Mouse (Mus musculus) lung, embryonic 14.5 days (tissue): ENCODE measurements around the gene Alyref. TPM values are rescaled to one million over a fixed set of nuclear protein-coding genes. Genes with fewer than 3 reads are reported as not detected.
A peak's percentile ranks its signal among the peaks of the same experiment; 100 is the strongest.

Source experiments
- ATAC-seq: fragments of 200-750 bp; cut with Nextera tagmentation; 2 replicates; pipeline ENCODE4 v1.8.0; 2017; ENCODE audit warnings: mild to moderate bottlenecking, moderate TSS enrichment, moderate library complexity; ENCODE audit not compliant: insufficient read depth
- DNase-seq: peaks from one replicate; pipeline ENCODE4 v3.0.0-alpha.2; 2015
- H3K27ac ChIP-seq: fragments of 300-500 bp; sonication (generic); 2 replicates; pipeline ENCODE4 v1.5.1; 2014; ENCODE audit warnings: low read depth, mild to moderate bottlenecking, moderate library complexity
- H3K27me3 ChIP-seq: fragments of 300-500 bp; sonication (generic); 2 replicates; pipeline ENCODE4 v1.6.1; 2014; ENCODE audit warnings: low read length, control low read depth; ENCODE audit not compliant: insufficient read depth
- H3K36me3 ChIP-seq: fragments of 300-500 bp; sonication (generic); 2 replicates; pipeline ENCODE4 v1.6.1; 2014; ENCODE audit warnings: control low read depth; ENCODE audit not compliant: insufficient read depth
- H3K4me1 ChIP-seq: fragments of 300-500 bp; sonication (generic); 2 replicates; pipeline ENCODE4 v1.6.1; 2014; ENCODE audit warnings: antibody characterized with exemption, control low read depth; ENCODE audit not compliant: insufficient read depth
- H3K4me2 ChIP-seq: fragments of 300-500 bp; sonication (generic); 2 replicates; pipeline ENCODE4 v1.6.1; 2014; ENCODE audit warnings: mild to moderate bottlenecking
- H3K4me3 ChIP-seq: fragments of 300-500 bp; sonication (generic); 2 replicates; pipeline ENCODE4 v1.5.1; 2014; ENCODE audit warnings: low read depth, low read length
- H3K9ac ChIP-seq: fragments of 300-500 bp; sonication (generic); 2 replicates; pipeline ENCODE4 v1.6.1; 2014
- H3K9me3 ChIP-seq: fragments of 300-500 bp; sonication (generic); 2 replicates; pipeline ENCODE4 v1.6.1; 2016; ENCODE audit warnings: low read depth, low read length, control low read depth
- CTCF ChIP-seq: IDR thresholded peaks from 2 replicates; pipeline ENCODE4 v1.5.1; 2016; ENCODE audit warnings: antibody characterized with exemption, low read depth
- WGBS: fragments of 180-500 bp; shearing (Covaris S2); extraction: QIAGEN DNeasy Blood & Tissue Kit; methylation state at CpG from one replicate; pipeline ENCODE4 v1.1.7; 2014; 5-methylcytosine and 5-hydroxymethylcytosine counted together
- polyA plus RNA-seq: library from polyadenylated mRNA; unstranded; fragments of >200 nt; fragmentation: Nextera tagmentation; extraction: Ambion mirVana; gene quantifications from 2 replicates; pipeline ENCODE4 v1.2.1, GENCODE M21; 2014

The Alyref gene
- polyA plus RNA-seq, 1 experiment from 2014 or later, result 617 TPM

DNA sequence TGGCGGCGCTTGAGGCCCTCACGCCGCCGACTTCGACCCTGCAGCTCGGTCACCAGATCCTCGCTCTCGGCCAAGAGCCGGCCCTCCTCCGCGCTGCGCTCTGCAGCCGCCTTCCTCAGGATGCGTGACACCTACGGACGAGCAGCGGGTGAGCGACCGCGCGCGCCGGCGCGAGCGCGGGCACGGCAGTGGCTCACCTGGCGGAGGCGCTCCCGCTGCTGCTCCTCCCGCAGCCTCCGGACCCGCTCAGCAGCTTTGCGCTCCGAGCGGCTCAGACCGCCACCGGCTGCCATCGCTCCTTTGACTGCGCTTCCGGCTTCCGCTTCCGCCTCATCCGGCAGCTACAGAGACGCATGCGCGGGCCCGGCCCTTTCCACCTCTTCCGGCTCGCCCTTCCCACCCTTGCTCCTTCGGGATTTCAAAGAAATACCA lies 26.5 kb upstream of the Alyref start:
- peak overlapping the region; percentile 96 for H3K4me3 ChIP-seq
- H3K36me3 ChIP-seq, result peaks cover 69% of the 10 kb centered on the region
- H3K4me2 ChIP-seq, result peak overlapping the region; percentile 99
- DNase-seq, result peak; percentile 94
- under 1% methylated on average over 53 of the region's 53 CpGs for WGBS
- H3K9me3 ChIP-seq, result no peaks in the 10 kb centered on the region
- ATAC-seq, result peak; percentile 82
- peak overlapping the region; percentile 77 for H3K27ac ChIP-seq
- H3K4me1 ChIP-seq, result peaks cover 3% of the 10 kb centered on the region
- peak overlapping the region; percentile 63 for H3K9ac ChIP-seq
- no peak for TF ChIP-seq CTCF
- no peaks in the 10 kb centered on the region for H3K27me3 ChIP-seq

DNA sequence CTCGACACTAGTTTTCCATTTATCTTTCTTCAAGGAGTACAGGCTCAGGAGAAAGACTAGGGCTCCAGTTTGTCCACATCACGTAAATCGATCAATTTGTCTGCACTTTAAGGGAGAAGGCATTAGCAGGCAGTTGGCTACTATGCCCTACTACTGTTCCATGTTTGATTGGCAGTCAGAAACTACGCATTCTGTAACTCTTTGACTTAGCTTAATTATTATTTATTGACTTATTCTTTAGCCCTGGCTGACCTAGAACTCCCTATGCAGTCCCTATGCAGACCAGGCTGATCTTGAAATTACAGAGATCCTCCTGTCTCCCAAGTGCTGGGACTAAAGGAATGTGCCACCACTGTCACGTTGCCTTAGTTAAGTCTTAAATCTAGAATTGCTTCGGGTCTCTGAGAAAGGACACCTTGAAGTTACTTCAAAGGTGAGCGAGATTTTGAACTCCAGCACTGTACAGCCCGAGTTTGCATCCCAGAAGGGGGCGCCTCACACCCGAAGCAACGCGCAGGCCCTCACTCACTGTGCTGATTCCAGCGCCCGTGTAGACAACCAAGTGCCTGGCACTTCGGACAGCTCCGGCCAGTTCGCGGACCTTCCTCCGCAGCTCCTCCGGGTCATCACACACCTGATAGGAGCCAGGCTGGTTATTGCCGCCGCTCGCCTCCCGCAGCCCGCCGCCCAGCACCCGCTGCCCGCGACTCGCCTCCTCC lies 26.0 kb upstream of the Alyref start:
- 11% methylated on average over 30 of the region's 30 CpGs for WGBS
- Histone ChIP-seq H3K4me3 (peak overlapping the region; percentile 96), H3K36me3 (peaks cover 66% of the 10 kb centered on the region), H3K27me3 (no peaks in the 10 kb centered on the region), H3K9me3 (no peaks in the 10 kb centered on the region), H3K4me2 (peak overlapping the region; percentile 99), H3K4me1 (peaks cover 3% of the 10 kb centered on the region; the same call in 1 of the 2 replicates), H3K9ac (peak overlapping the region; percentile 63), H3K27ac (peak overlapping the region; percentile 77)
- TF ChIP-seq CTCF, result peak; percentile 63
- ATAC-seq (peak; percentile 81), DNase-seq (peak; percentile 78)

DNA sequence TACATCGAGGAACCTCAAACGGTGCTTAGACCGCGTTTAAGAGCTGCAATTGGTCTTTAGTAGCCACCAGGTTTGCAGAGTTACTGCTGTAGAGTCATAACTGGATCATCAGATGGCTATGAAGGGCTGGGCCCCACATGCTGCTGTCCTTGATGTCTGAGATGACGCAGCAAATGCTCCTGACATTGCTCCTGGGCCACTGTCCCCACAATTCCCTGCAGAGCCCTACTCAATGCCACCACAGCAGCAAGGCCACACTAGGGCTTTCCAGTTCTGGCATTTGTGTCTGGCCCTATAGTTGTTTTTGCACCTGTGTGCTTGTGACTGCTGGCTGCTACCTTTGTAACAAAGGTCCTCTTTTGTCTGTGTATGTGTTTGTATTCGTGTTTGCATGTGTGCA lies 24.6 kb upstream of the Alyref start:
- Histone ChIP-seq H3K4me1 (peaks cover 3% of the 10 kb centered on the region; the same call in 1 of the 2 replicates), H3K36me3 (peaks cover 67% of the 10 kb centered on the region), H3K4me2 (no peak overlapping the region), H3K9ac (no peak overlapping the region), H3K9me3 (no peaks in the 10 kb centered on the region), H3K27ac (no peak overlapping the region), H3K4me3 (no peak overlapping the region), H3K27me3 (no peaks in the 10 kb centered on the region)
- WGBS, result 89% methylated on average over 6 of the region's 6 CpGs
- DNase-seq (no peak), ATAC-seq (no peak)
- TF ChIP-seq CTCF, result no peak

DNA sequence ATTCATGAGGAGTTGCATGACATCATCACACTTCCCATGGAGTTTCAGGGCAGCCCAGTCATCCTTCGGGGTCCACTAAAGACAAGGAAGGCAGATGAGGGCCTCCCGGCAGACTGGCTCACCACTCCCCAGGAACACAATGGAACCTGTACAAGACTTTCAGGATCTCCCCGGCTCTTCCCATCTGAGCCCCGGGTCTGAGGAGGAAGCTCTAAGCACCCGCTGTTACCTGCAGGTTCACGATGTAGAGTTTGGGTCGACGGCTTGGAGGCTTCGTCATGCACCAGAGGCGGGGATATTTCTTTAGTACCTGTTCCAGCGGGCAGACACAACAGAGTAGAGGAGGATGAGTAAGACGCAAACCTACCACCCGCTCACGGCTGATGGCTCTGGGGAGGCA lies 22.0 kb upstream of the Alyref start:
- Histone ChIP-seq H3K27me3 (no peaks in the 10 kb centered on the region), H3K4me1 (peaks cover 6% of the 10 kb centered on the region; the same call in 1 of the 2 replicates), H3K4me2 (no peak overlapping the region), H3K4me3 (no peak overlapping the region), H3K27ac (no peak overlapping the region), H3K9me3 (no peaks in the 10 kb centered on the region), H3K9ac (no peak overlapping the region), H3K36me3 (peaks cover 61% of the 10 kb centered on the region)
- no peak for TF ChIP-seq CTCF
- ATAC-seq (no peak), DNase-seq (no peak)
- WGBS, result 90% methylated on average over 14 of the region's 14 CpGs

DNA sequence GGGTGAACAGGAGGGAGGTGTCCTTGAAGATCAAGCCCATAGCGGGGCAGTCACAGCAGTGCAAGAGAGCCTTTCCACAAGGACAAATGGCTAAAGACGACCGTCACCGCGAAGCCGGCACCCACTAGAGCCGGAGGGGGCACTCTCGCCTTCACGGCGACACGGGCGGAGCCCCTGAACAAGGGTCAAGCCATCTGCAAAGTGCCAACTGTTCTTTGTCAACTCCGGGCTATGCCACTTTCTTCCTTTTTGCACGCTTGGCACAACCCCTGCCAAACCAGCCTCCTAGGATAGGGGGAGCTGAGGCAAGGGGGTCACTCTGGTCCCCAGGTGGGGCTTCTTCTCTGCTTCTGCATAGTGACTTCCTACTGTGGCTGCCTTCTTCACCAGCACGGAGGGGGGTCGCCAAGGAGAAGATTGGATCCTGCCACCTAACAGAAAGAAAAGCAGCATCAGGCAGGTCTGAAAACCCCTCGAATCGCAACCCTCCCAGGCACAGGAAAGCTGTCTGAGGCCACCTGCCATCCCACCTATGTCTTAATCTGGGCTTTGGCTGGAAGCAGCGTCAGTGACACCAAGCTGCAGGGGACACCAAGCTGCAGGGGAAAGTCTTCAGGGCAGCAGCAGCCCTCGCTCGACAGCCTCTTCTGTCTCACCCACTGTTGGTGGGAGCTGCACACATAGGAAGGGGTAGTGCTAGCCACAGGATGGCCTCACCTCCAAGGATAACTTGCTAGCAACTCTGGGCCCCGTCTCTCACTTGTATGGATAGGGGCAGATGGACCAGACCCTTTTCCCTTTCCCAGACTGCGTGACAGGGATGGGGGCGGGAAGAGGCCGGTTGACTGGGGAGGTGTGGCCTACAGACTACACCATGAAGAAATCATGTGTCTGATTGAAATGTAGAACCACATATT lies 20.7 kb upstream of the Alyref start:
- no peaks in the 10 kb centered on the region for H3K9me3 ChIP-seq
- no peak overlapping the region for H3K9ac ChIP-seq
- H3K27ac ChIP-seq, result no peak overlapping the region
- no peaks in the 10 kb centered on the region for H3K27me3 ChIP-seq
- no peak for ATAC-seq
- H3K4me3 ChIP-seq, result no peak overlapping the region
- H3K4me2 ChIP-seq, result no peak overlapping the region
- no peak for DNase-seq
- peaks cover 4% of the 10 kb centered on the region; the same call in 1 of the 2 replicates for H3K4me1 ChIP-seq
- peaks cover 71% of the 10 kb centered on the region for H3K36me3 ChIP-seq
- 91% methylated on average over 25 of the region's 25 CpGs for WGBS
- no peak for TF ChIP-seq CTCF

DNA sequence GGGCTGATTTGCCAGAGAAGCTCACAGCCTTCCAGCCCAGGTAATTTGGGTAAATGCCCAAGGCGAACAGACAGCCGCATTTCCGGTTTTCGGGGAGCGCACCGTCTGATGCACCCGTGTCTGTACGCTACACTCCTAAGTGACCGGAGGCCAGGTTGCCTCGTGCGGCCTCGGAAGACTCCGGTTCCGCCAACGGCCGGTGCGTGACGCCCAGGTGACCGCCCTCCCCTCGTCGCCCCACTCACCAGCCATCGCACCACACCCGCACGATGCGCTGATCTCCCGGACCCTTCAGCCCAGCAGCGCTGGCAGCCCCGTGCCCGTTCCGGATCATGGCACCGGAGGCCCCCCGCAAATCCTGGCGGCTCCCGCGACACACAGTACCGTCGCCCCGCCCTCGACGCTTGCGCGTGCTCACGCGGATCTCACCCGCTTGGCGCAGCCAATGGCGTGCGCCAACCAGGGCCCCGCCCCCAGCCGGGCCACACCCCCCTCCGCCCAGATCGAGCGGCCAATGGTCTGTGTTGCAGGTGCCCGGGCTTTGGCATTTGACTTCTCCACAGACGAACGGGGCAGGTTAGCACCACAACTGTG lies 19.5 kb upstream of the Alyref start, which contains the start of gene Pcyt2:
Gene Pcyt2 (minus strand): TSS at position 418 of the 594 bp plus-strand sequence.
- WGBS, result under 1% methylated on average over 56 of the region's 56 CpGs
- ATAC-seq, result peak; percentile 93

More for the DNA sequence above, 19.5 kb upstream of the Alyref start, which contains the start of gene Pcyt2:
- Histone ChIP-seq H3K27me3 (no peaks in the 10 kb centered on the region), H3K36me3 (peaks cover 71% of the 10 kb centered on the region), H3K9ac (peak within 1 kb of the TSS; percentile 74), H3K9me3 (no peaks in the 10 kb centered on the region), H3K4me1 (peaks cover 4% of the 10 kb centered on the region; the same call in 1 of the 2 replicates), H3K27ac (peak within 1 kb of the TSS; percentile 42; the same call in 1 of the 2 replicates), H3K4me2 (peak within 1 kb of the TSS; percentile 92), H3K4me3 (peak within 1 kb of the TSS; percentile 87)
- DNase-seq, result peak; percentile 95
- no peak for TF ChIP-seq CTCF
